Mouse (Mus musculus) CH12.LX (cell line): ENCODE data around the gene Lmf1. TPM values are rescaled to one million over a fixed set of nuclear protein-coding genes. Genes with fewer than 3 reads are reported as not detected.

ENCODE experiments used
- DNase-seq: peaks from one replicate; pipeline ENCODE4 v3.0.0-alpha.2; 2013; ENCODE audit errors: extremely low read depth
- H3K27ac ChIP-seq: 2 replicates; pipeline ENCODE4 v1.5.1; 2012; ENCODE audit warnings: low read depth, mild to moderate bottlenecking, control low read depth, moderate library complexity; ENCODE audit not compliant: insufficient read depth
- H3K27me3 ChIP-seq: replicated peaks from 2 replicates; pipeline ENCODE3; 2012; ENCODE audit warnings: inconsistent platforms
- H3K36me3 ChIP-seq, 2 experiments: replicated peaks in 1 of 2; 2 replicates each; pipeline versions ENCODE3 to v1.6.1; 2012; ENCODE audit warnings: inconsistent platforms in 1 of 2, low read length in 1 of 2, mild to moderate bottlenecking in 1 of 2, mixed read lengths in 1 of 2, moderate library complexity in 1 of 2; ENCODE audit not compliant: control insufficient read depth in 1 of 2, insufficient read depth in 1 of 2
- H3K4me1 ChIP-seq, 2 experiments: 2 replicates each; pipeline ENCODE4 v1.6.1; 2012; ENCODE audit warnings: inconsistent platforms in 1 of 2, moderate library complexity in 1 of 2; ENCODE audit not compliant: insufficient read depth in 2 of 2, control insufficient read depth in 1 of 2
- H3K4me2 ChIP-seq: 2 replicates; pipeline ENCODE4 v1.6.1; 2012; ENCODE audit warnings: low read depth, mild to moderate bottlenecking, control low read depth; ENCODE audit not compliant: poor library complexity, insufficient read depth, severe bottlenecking
- H3K4me3 ChIP-seq, 3 experiments: fragments of 150-350 bp in 1 of 3; sonication (generic) in 1 of 3; replicated peaks in 1 of 3; 2 replicates each; pipeline versions ENCODE3 to v1.5.1; 2011 to 2012; ENCODE audit warnings: low read depth in 2 of 3, low read length in 2 of 3, mild to moderate bottlenecking in 2 of 3, moderate library complexity in 2 of 3, control low read depth in 1 of 3, improper control_type of control experiment in 1 of 3, inconsistent platforms in 1 of 3, mixed read lengths in 1 of 3; ENCODE audit not compliant: poor library complexity in 1 of 3
- H3K79me2 ChIP-seq: replicated peaks from 2 replicates; pipeline ENCODE4 v1.6.1; 2012; ENCODE audit warnings: mild to moderate bottlenecking, moderate library complexity; ENCODE audit not compliant: control insufficient read depth, poor library complexity, insufficient read depth, severe bottlenecking; ENCODE audit errors: extremely low read depth
- H3K9ac ChIP-seq: 2 replicates; pipeline ENCODE4 v1.6.1; 2012; ENCODE audit warnings: low read depth, mild to moderate bottlenecking, control low read depth, moderate library complexity; ENCODE audit not compliant: insufficient read depth
- H3K9me3 ChIP-seq: replicated peaks from 2 replicates; pipeline ENCODE3; 2012; ENCODE audit warnings: low read length, inconsistent platforms, mixed read lengths
- BHLHE40 ChIP-seq: IDR thresholded peaks from 2 replicates; pipeline ENCODE4 v1.6.1; 2011; ENCODE audit warnings: mild to moderate bottlenecking, low read depth, low read length, improper control_type of control experiment
- CHD2 ChIP-seq: IDR thresholded peaks from 2 replicates; pipeline ENCODE4 v1.6.1; 2011; ENCODE audit warnings: low read length, improper control_type of control experiment
- CTCF ChIP-seq, 2 experiments: IDR thresholded peaks in 1 of 2; conservative IDR thresholded peaks in 1 of 2; 2 replicates each; pipeline ENCODE4 v1.5.1; 2011 to 2012; ENCODE audit warnings: low read depth in 2 of 2, low read length in 2 of 2, improper control_type of control experiment in 1 of 2, inconsistent platforms in 1 of 2, mild to moderate bottlenecking in 1 of 2, moderate library complexity in 1 of 2
- ELF1 ChIP-seq: IDR thresholded peaks from 2 replicates; pipeline ENCODE4 v1.6.1; 2014; ENCODE audit warnings: low read depth, mild to moderate bottlenecking, inconsistent platforms, low read length, improper control_type of control experiment
- EP300 ChIP-seq: IDR thresholded peaks from 2 replicates; pipeline ENCODE4 v1.6.1; 2011; ENCODE audit warnings: low read length, improper control_type of control experiment
- ETS1 ChIP-seq: conservative IDR thresholded peaks from 2 replicates; pipeline ENCODE4 v1.6.1; 2012; ENCODE audit warnings: low read depth, mild to moderate bottlenecking, inconsistent platforms, low read length, improper control_type of control experiment, moderate library complexity
- GABPA ChIP-seq: IDR thresholded peaks from 2 replicates; pipeline ENCODE4 v1.6.1; 2012; ENCODE audit warnings: low read depth, low read length, improper control_type of control experiment, inconsistent platforms; ENCODE audit not compliant: insufficient replicate concordance
- JUN ChIP-seq: IDR thresholded peaks from 2 replicates; pipeline ENCODE4 v1.6.1; 2011; ENCODE audit warnings: low read depth, mild to moderate bottlenecking, low read length, improper control_type of control experiment, moderate library complexity; ENCODE audit not compliant: insufficient read depth
- JUND ChIP-seq: conservative IDR thresholded peaks from 2 replicates; pipeline ENCODE4 v1.6.1; 2011; ENCODE audit warnings: low read depth, low read length, improper control_type of control experiment
- KAT2A ChIP-seq: IDR thresholded peaks from 2 replicates; pipeline ENCODE4 v1.6.1; 2012; ENCODE audit warnings: low read length, improper control_type of control experiment, inconsistent platforms; ENCODE audit not compliant: insufficient replicate concordance
- MAZ ChIP-seq: IDR thresholded peaks from 2 replicates; pipeline ENCODE4 v1.6.1; 2012; ENCODE audit warnings: low read depth, mild to moderate bottlenecking, inconsistent platforms, low read length, improper control_type of control experiment, moderate library complexity
- MYC ChIP-seq: IDR thresholded peaks from 2 replicates; pipeline ENCODE4 v1.6.1; 2011; ENCODE audit warnings: low read depth, mild to moderate bottlenecking, improper control_type of control experiment, low read length
- NELFE ChIP-seq: IDR thresholded peaks from 2 replicates; pipeline ENCODE4 v1.6.1; 2011; ENCODE audit warnings: low read depth, low read length, improper control_type of control experiment
- NRF1 ChIP-seq: IDR thresholded peaks from 2 replicates; pipeline ENCODE4 v1.6.1; 2014; ENCODE audit warnings: low read depth, mild to moderate bottlenecking, inconsistent platforms, low read length, improper control_type of control experiment, moderate library complexity
- RCOR1 ChIP-seq: conservative IDR thresholded peaks from 2 replicates; pipeline ENCODE4 v1.6.1; 2012; ENCODE audit warnings: low read depth, mild to moderate bottlenecking, inconsistent platforms, low read length, improper control_type of control experiment
- SIN3A ChIP-seq: IDR thresholded peaks from 2 replicates; pipeline ENCODE4 v1.6.1; 2012; ENCODE audit warnings: low read length, improper control_type of control experiment, inconsistent platforms
- SMC3 ChIP-seq: IDR thresholded peaks from 2 replicates; pipeline ENCODE4 v1.6.1; 2011; ENCODE audit warnings: low read depth, low read length, improper control_type of control experiment
- TCF12 ChIP-seq: IDR thresholded peaks from 2 replicates; pipeline ENCODE4 v1.6.1; 2014; ENCODE audit warnings: low read depth, mild to moderate bottlenecking, inconsistent platforms, low read length, improper control_type of control experiment
- UBTF ChIP-seq: IDR thresholded peaks from 2 replicates; pipeline ENCODE4 v1.6.1; 2012; ENCODE audit warnings: low read depth, mild to moderate bottlenecking, inconsistent platforms, low read length, improper control_type of control experiment, moderate library complexity
- USF1 ChIP-seq: IDR thresholded peaks from 2 replicates; pipeline ENCODE4 v1.6.1; 2014; ENCODE audit warnings: low read depth, mild to moderate bottlenecking, inconsistent platforms, low read length, improper control_type of control experiment
- ZC3H11A ChIP-seq: IDR thresholded peaks from 2 replicates; pipeline ENCODE4 v1.6.1; 2012; ENCODE audit warnings: low read depth, mild to moderate bottlenecking, inconsistent platforms, low read length, improper control_type of control experiment
- ZNF384 ChIP-seq: IDR thresholded peaks from 2 replicates; pipeline ENCODE4 v1.6.1; 2012; ENCODE audit warnings: low read depth, low read length, improper control_type of control experiment, inconsistent platforms
- dilution Hi-C: fragments of 300-500 bp; cut with MboI; formaldehyde crosslinking; loops from 2 replicates; pipeline ENCODE4 v1.14.3; 2020; ENCODE audit warnings: low sequenced_read_pairs; ENCODE audit not compliant: extremely low pct_unique_long_range_greater_than_20kb, extremely low pct_ligation_motif_present
- in situ Hi-C: fragments of 300-500 bp; cut with MboI; formaldehyde crosslinking; loops from 3 replicates; pipeline ENCODE4 v1.14.3; 2019; ENCODE audit warnings: low sequenced_read_pairs, low pct_ligation_motif_present, low pct_unique_long_range_greater_than_20kb, mixed read lengths
- polyA plus RNA-seq: library from polyadenylated mRNA; unstranded; fragments of >175 nt; gene quantifications from 2 replicates; pipeline ENCODE4 v1.2.1, GENCODE M21; 2012; ENCODE audit warnings: low read depth; ENCODE audit not compliant: insufficient read length
- total RNA-seq, 2 experiments: library from RNA; depleted of rRNA; stranded (reverse); fragments of 300-350 nt in 1 of 2; fragments of >200 nt in 1 of 2; gene quantifications; 2 replicates each; pipeline ENCODE4 v1.2.3; 2012 to 2014

The Lmf1 gene
- total and polyA plus RNA-seq, 3 experiments: 13.3 to 26.9 (median 15.2) TPM

GRCm38 (mm10) chr17:25609506-25609828, 30.6 kb downstream of the Lmf1 start:
- dilution Hi-C loops: no loop called here
- no peak for TF ChIP-seq JUN
- TF ChIP-seq SIN3A: no peak
- no peak for TF ChIP-seq ZNF384
- TF ChIP-seq USF1: no peak
- no peak for TF ChIP-seq NELFE
- no peak for TF ChIP-seq KAT2A
- TF ChIP-seq MAZ: no peak
- no peak for TF ChIP-seq MYC
- TF ChIP-seq EP300: no peak
- no peak for TF ChIP-seq ETS1
- TF ChIP-seq ELF1: no peak
- no peak for TF ChIP-seq SMC3
- TF ChIP-seq JUND: no peak
- no peak for TF ChIP-seq RCOR1
- TF ChIP-seq TCF12: no peak
- TF ChIP-seq ZC3H11A: no peak
- no peak for TF ChIP-seq UBTF
- DNase-seq: no peak
- Histone ChIP-seq H3K9me3 (no peaks in the 10 kb centered on the region), H3K79me2 (no peaks in the 10 kb centered on the region), H3K4me1 (peaks cover 14 to 21% of the 10 kb centered on the region in 2 experiments), H3K27me3 (no peaks in the 10 kb centered on the region), H3K27ac (no peak overlapping the region), H3K4me3 (no peak overlapping the region), H3K36me3 (peaks cover 0 to 56% of the 10 kb centered on the region in 2 experiments), H3K9ac (no peak overlapping the region), H3K4me2 (no peak overlapping the region)
- in situ Hi-C loops: no loop called here

GRCm38 (mm10) chr17:25610151-25610550, 31.3 kb downstream of the Lmf1 start:
- dilution Hi-C loops: no loop called here
- H3K27ac ChIP-seq: no peak overlapping the region
- TF ChIP-seq CHD2: no peak
- no peak for TF ChIP-seq CTCF (conservative IDR thresholded peaks at IDR 0.05 in 1 of 2, IDR thresholded peaks at IDR 0.05 in 1 of 2; ENCODE audit: low read depth in 2 of 2, low read length in 2 of 2)
- no peak for TF ChIP-seq GABPA
- no peak for TF ChIP-seq MAZ
- TF ChIP-seq UBTF: no peak
- TF ChIP-seq TCF12: no peak
- TF ChIP-seq USF1: no peak
- no peak for TF ChIP-seq NRF1
- TF ChIP-seq ELF1: no peak
- TF ChIP-seq EP300: no peak
- TF ChIP-seq SIN3A: no peak
- TF ChIP-seq BHLHE40: no peak
- in situ Hi-C loops: no loop called here
- no peak overlapping the region for H3K4me2 ChIP-seq
- H3K4me1 ChIP-seq: peaks cover 14 to 22% of the 10 kb centered on the region in 2 experiments
- H3K9ac ChIP-seq: no peak overlapping the region
- no peak for DNase-seq
- H3K36me3 ChIP-seq: peaks cover 0 to 58% of the 10 kb centered on the region in 2 experiments
- H3K9me3 ChIP-seq: no peaks in the 10 kb centered on the region
- H3K79me2 ChIP-seq: no peaks in the 10 kb centered on the region
- no peak overlapping the region for H3K4me3 ChIP-seq
- no peaks in the 10 kb centered on the region for H3K27me3 ChIP-seq
